Mouse (Mus musculus) R1 (cell line): Measurements from ENCODE around the gene Rnd1.

Experiments
- DNase-seq: peaks from one replicate; pipeline ENCODE4 v3.0.0-alpha.2; 2018; ENCODE audit warnings: low read depth, low spot score

Gene Rnd1

GRCm38 (mm10) chr15:98676940-98677728 lies at the start of gene Rnd1:
TSS of gene Rnd1 (minus strand) at chr15:98677461.
- peak; percentile 97 for DNase-seq

GRCm38 (mm10) chr15:98726746-98727145 lies 49.5 kb upstream of the Rnd1 start:
- no peak for DNase-seq

- no peak for DNase-seq
Measured at GRCm38 (mm10) chr15:98726079-98726478, 48.8 kb upstream of the Rnd1 start.

- peak; percentile 35 for DNase-seq
Measured at GRCm38 (mm10) chr15:98724441-98724840, 47.2 kb upstream of the Rnd1 start.

GRCm38 (mm10) chr15:98722854-98723253 lies 45.6 kb upstream of the Rnd1 start:
- DNase-seq, result no peak

GRCm38 (mm10) chr15:98722191-98722590 lies 44.9 kb upstream of the Rnd1 start:
- no peak for DNase-seq

- no peak for DNase-seq
Measured at GRCm38 (mm10) chr15:98717301-98717700, 40.0 kb upstream of the Rnd1 start.

GRCm38 (mm10) chr15:98714230-98714652 lies 37.0 kb upstream of the Rnd1 start:
- no peak for DNase-seq

- DNase-seq, result peak; percentile 81
Measured at GRCm38 (mm10) chr15:98710442-98710841, 33.2 kb upstream of the Rnd1 start.

GRCm38 (mm10) chr15:98707766-98708372 lies 30.6 kb upstream of the Rnd1 start, which contains the start of gene Ccdc65:
TSS of gene Ccdc65 (plus strand) at chr15:98708207.
- peak; percentile 97 for DNase-seq

- no peak for DNase-seq
Measured at GRCm38 (mm10) chr15:98704312-98704711, 27.1 kb upstream of the Rnd1 start.

GRCm38 (mm10) chr15:98699190-98700105 lies 22.2 kb upstream of the Rnd1 start:
- DNase-seq, result peak; percentile 85

- DNase-seq, result peak; percentile 63
Measured at GRCm38 (mm10) chr15:98696216-98696615, 19.0 kb upstream of the Rnd1 start.

GRCm38 (mm10) chr15:98695726-98696125 lies 18.5 kb upstream of the Rnd1 start:
- DNase-seq, result no peak

- no peak for DNase-seq
Measured at GRCm38 (mm10) chr15:98692171-98692715, 15.0 kb upstream of the Rnd1 start.

GRCm38 (mm10) chr15:98691486-98692147 lies 14.4 kb upstream of the Rnd1 start:
- peak; percentile 66 for DNase-seq

- no peak for DNase-seq
Measured at GRCm38 (mm10) chr15:98689682-98690081, 12.4 kb upstream of the Rnd1 start.

- peak; percentile 77 for DNase-seq
Measured at GRCm38 (mm10) chr15:98685926-98686325, 8.7 kb upstream of the Rnd1 start.

GRCm38 (mm10) chr15:98683746-98684145 lies 6.5 kb upstream of the Rnd1 start:
- no peak for DNase-seq

- DNase-seq, result no peak
Measured at GRCm38 (mm10) chr15:98683177-98683576, 5.9 kb upstream of the Rnd1 start.

GRCm38 (mm10) chr15:98681633-98682032 lies 4.4 kb upstream of the Rnd1 start:
- no peak for DNase-seq
